Mouse (Mus musculus): ENCODE measurements around the gene Osbpl8. TPM values are rescaled to one million over a fixed set of nuclear protein-coding genes. Genes with fewer than 3 reads are reported as not detected.

Gene Osbpl8
- polyA plus RNA-seq, 1 experiment = 17.1 TPM

DNA sequence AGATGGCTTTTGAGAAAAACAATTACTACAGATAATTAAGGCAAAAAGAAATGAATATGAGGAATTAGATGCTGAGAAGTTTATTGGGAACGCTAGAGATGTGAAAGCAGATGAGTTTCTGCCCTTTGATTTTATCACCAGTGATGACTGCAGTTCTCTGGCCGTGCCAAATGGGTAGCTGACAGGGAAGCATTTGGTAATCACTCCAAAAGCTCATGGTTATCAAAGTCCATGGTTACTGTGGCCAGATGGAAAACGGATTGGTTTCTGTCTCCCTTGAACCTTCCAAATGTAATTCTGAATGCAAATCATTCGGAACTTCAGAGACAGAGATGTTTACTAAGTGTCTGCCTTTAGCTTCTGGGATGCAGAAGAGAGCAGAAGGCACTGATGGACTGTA, 37.1 kb downstream of the Osbpl8 start:
- no peak for TF ChIP-seq POLR2A (IDR thresholded peaks at IDR 0.05; ENCODE audit: low read depth, low read length)
- no peak for TF ChIP-seq CTCF (conservative IDR thresholded peaks at IDR 0.05; ENCODE audit: insufficient read depth, insufficient read length, low read depth, low read length)
- WGBS = 58% methylated on average over 4 of the region's 4 CpGs

DNA sequence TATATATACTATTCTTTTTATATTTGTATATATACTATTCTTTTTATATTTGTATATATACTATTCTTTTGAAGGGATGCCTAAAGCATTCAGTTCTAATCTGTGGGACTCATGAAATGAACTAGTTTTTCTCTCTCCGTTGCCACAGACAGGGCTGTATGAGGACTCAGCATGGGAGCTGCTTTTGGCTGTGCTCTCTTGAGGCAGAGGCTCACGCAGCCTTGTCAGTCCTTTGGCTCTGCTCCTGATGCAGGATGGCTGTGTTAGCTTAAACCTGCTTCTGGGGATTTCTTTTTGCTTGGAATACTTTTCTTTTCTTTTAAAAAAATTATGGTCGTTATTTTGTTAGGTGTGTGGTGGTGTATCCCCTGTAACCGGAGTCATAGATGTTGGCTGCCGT, 39.5 kb downstream of the Osbpl8 start:
- Histone ChIP-seq H3K27ac (ENCODE audit: insufficient read depth, low read depth, low read length) (no peak overlapping the region), H3K36me3 (ENCODE audit: control insufficient read depth, insufficient read depth, low read length) (no peaks in the 10 kb centered on the region), H3K4me1 (ENCODE audit: control insufficient read depth, insufficient read depth, low read length) (peaks cover 19% of the 10 kb centered on the region), H3K4me3 (ENCODE audit: insufficient read depth, low read depth, low read length) (no peak overlapping the region), H3K27me3 (replicated peaks; ENCODE audit: control insufficient read depth, insufficient read depth, low read length) (no peaks in the 10 kb centered on the region)
- no peak for DNase-seq
- TF ChIP-seq CTCF (conservative IDR thresholded peaks at IDR 0.05; ENCODE audit: insufficient read depth, insufficient read length, low read depth, low read length) (no peak), POLR2A (IDR thresholded peaks at IDR 0.05; ENCODE audit: low read depth, low read length) (no peak)
- 76% methylated on average over 5 of the region's 5 CpGs for WGBS

More for the DNA sequence above, 37.1 kb downstream of the Osbpl8 start:
- peak; percentile 61 for DNase-seq
- no peaks in the 10 kb centered on the region for H3K36me3 ChIP-seq (ENCODE audit: control insufficient read depth, insufficient read depth, low read length)
- H3K4me3 ChIP-seq (ENCODE audit: insufficient read depth, low read depth, low read length) = no peak overlapping the region
- no peaks in the 10 kb centered on the region for H3K27me3 ChIP-seq (replicated peaks; ENCODE audit: control insufficient read depth, insufficient read depth, low read length)
- H3K4me1 ChIP-seq (ENCODE audit: control insufficient read depth, insufficient read depth, low read length) = peaks cover 18% of the 10 kb centered on the region
- no peak overlapping the region for H3K27ac ChIP-seq (ENCODE audit: insufficient read depth, low read depth, low read length)

DNA sequence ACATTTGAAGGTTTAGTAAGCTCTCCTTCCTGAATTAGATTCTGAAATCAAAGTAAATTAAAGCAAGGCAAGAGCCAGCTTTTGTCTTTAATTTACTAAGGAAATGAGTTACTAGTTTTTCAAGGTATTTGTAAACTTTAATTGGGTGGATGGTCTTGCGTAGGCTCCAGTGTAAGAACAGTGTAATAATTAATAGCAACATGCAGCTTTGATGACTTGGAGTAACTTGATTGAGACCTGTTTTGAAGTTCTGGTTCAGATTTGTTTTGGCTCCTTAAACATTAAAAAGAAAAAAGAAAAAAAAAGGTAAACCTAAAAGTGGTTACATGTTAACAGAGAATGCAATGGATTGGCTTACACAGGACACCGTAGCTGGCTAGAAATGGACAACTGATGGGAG, 40.9 kb downstream of the Osbpl8 start:
- DNase-seq = peak; percentile 60
- Histone ChIP-seq H3K4me3 (ENCODE audit: insufficient read depth, low read depth, low read length) (no peak overlapping the region), H3K4me1 (ENCODE audit: control insufficient read depth, insufficient read depth, low read length) (peaks cover 15% of the 10 kb centered on the region), H3K27ac (ENCODE audit: insufficient read depth, low read depth, low read length) (no peak overlapping the region), H3K36me3 (ENCODE audit: control insufficient read depth, insufficient read depth, low read length) (no peaks in the 10 kb centered on the region), H3K27me3 (replicated peaks; ENCODE audit: control insufficient read depth, insufficient read depth, low read length) (no peaks in the 10 kb centered on the region)
- 56% methylated on average over 2 of the region's 2 CpGs for WGBS
- no peak for TF ChIP-seq CTCF (conservative IDR thresholded peaks at IDR 0.05; ENCODE audit: insufficient read depth, insufficient read length, low read depth, low read length)
- no peak for TF ChIP-seq POLR2A (IDR thresholded peaks at IDR 0.05; ENCODE audit: low read depth, low read length)

DNA sequence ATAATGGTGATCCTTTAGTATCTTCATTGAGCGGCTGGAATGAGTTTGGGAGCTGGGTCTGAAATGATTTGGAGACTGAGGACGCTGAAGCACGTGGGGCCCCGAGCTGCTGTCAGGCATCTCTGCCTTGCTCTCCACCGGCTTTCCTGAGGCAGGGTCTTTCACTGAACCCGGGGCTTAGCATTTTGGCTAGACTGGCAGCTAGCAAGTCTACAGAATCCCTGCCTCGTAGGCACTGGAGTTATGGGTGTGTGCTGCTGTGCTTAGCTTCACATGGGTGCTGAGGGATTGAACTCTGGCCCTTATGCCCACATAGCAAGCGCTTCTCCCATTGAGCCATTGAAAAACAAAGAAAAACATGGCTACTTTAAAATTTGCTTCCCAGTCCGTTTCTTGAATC, 42.8 kb downstream of the Osbpl8 start:
- DNase-seq = no peak
- peaks cover 11% of the 10 kb centered on the region; the same call in 1 of the 2 replicates for H3K4me1 ChIP-seq (ENCODE audit: control insufficient read depth, insufficient read depth, low read length)
- no peak overlapping the region for H3K4me3 ChIP-seq (ENCODE audit: insufficient read depth, low read depth, low read length)
- no peaks in the 10 kb centered on the region for H3K27me3 ChIP-seq (replicated peaks; ENCODE audit: control insufficient read depth, insufficient read depth, low read length)
- TF ChIP-seq CTCF (conservative IDR thresholded peaks at IDR 0.05; ENCODE audit: insufficient read depth, insufficient read length, low read depth, low read length) (no peak), POLR2A (IDR thresholded peaks at IDR 0.05; ENCODE audit: low read depth, low read length) (no peak)
- H3K36me3 ChIP-seq (ENCODE audit: control insufficient read depth, insufficient read depth, low read length) = no peaks in the 10 kb centered on the region
- WGBS = 75% methylated on average over 9 of the region's 9 CpGs
- no peak overlapping the region for H3K27ac ChIP-seq (ENCODE audit: insufficient read depth, low read depth, low read length)

DNA sequence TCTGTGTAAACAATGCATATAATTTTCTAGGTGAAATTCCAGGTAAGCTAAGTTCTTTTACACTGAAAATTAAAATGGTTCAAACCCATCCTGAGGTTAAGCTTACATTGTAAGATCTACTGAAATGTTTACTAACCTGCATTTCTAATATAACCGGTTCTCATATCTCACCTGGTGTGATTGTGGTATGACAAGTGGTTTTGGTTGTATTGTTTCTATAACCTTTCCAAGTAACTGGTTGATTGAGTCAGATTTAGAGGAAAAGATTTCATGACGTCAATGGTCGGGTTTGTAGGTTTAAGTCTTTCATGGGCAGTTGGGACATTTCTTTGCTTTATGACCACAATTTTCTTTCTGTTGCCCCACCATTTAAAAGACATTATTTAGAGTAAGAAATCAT, 49.5 kb downstream of the Osbpl8 start:
- TF ChIP-seq CTCF (conservative IDR thresholded peaks at IDR 0.05; ENCODE audit: insufficient read depth, insufficient read length, low read depth, low read length) = no peak
- TF ChIP-seq POLR2A (IDR thresholded peaks at IDR 0.05; ENCODE audit: low read depth, low read length) = no peak
- H3K36me3 ChIP-seq (ENCODE audit: control insufficient read depth, insufficient read depth, low read length) = no peaks in the 10 kb centered on the region
- no peak overlapping the region for H3K4me3 ChIP-seq (ENCODE audit: insufficient read depth, low read depth, low read length)
- H3K27ac ChIP-seq (ENCODE audit: insufficient read depth, low read depth, low read length) = no peak overlapping the region
- 85% methylated on average over 3 of the region's 3 CpGs for WGBS
- H3K27me3 ChIP-seq (replicated peaks; ENCODE audit: control insufficient read depth, insufficient read depth, low read length) = no peaks in the 10 kb centered on the region
- H3K4me1 ChIP-seq (ENCODE audit: control insufficient read depth, insufficient read depth, low read length) = 0 out of 2 replicates have a peak, but pooled peaks cover 6% of the 10 kb centered on the region
- no peak for DNase-seq

DNA sequence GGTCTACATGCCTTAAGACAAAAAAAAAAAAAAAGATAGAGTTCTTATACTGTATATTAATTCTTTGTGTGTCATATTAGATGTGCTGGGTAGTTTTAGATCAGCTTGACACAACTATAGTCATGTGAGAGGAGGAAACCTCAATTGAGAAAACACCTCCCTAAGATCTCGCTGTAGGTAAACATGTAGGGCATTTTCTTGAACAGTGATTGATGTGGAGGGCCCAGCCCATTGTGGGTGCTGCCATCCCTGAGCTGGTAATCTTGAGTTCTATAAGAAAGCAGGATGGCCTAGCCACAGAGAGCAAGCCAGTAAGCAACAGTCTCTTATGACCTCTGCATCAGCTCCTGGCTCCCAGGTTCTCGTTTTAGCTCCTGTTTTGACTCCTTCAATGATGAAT, 50.1 kb downstream of the Osbpl8 start:
- H3K4me3 ChIP-seq (ENCODE audit: insufficient read depth, low read depth, low read length) = no peak overlapping the region
- no peak for DNase-seq
- no peak overlapping the region for H3K27ac ChIP-seq (ENCODE audit: insufficient read depth, low read depth, low read length)
- 0 out of 2 replicates have a peak, but pooled peaks cover 6% of the 10 kb centered on the region for H3K4me1 ChIP-seq (ENCODE audit: control insufficient read depth, insufficient read depth, low read length)
- H3K27me3 ChIP-seq (replicated peaks; ENCODE audit: control insufficient read depth, insufficient read depth, low read length) = no peaks in the 10 kb centered on the region
- 61% methylated on average over 2 of the region's 2 CpGs for WGBS
- TF ChIP-seq POLR2A (IDR thresholded peaks at IDR 0.05; ENCODE audit: low read depth, low read length) (no peak), CTCF (conservative IDR thresholded peaks at IDR 0.05; ENCODE audit: insufficient read depth, insufficient read length, low read depth, low read length) (no peak)
- no peaks in the 10 kb centered on the region for H3K36me3 ChIP-seq (ENCODE audit: control insufficient read depth, insufficient read depth, low read length)

DNA sequence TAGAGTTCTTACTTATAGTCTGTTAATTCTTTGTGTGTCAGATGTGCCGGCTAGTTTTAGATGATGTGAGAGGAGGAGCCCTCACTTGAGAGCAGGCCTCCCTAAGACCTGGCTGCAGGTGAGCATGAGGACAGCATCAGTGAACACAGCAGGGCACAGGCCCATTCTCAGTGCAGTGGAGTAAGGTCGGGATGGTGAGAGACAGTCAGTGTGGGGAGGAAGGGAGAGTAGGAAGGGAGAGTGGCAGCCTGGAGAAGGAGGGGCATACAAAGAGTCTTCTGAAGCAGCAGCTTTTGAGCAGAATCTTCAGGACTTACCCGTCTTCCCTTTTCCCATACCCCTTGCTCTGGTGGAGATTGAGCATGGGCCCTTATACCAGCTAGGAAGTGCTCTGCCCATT, 51.0 kb downstream of the Osbpl8 start:
- 77% methylated on average over 3 of the region's 3 CpGs for WGBS
- 0 out of 2 replicates have a peak, but pooled peaks cover 5% of the 10 kb centered on the region for H3K4me1 ChIP-seq (ENCODE audit: control insufficient read depth, insufficient read depth, low read length)
- DNase-seq = no peak
- H3K27ac ChIP-seq (ENCODE audit: insufficient read depth, low read depth, low read length) = no peak overlapping the region
- no peak overlapping the region for H3K4me3 ChIP-seq (ENCODE audit: insufficient read depth, low read depth, low read length)
- no peaks in the 10 kb centered on the region for H3K27me3 ChIP-seq (replicated peaks; ENCODE audit: control insufficient read depth, insufficient read depth, low read length)
- H3K36me3 ChIP-seq (ENCODE audit: control insufficient read depth, insufficient read depth, low read length) = no peaks in the 10 kb centered on the region
- TF ChIP-seq POLR2A (IDR thresholded peaks at IDR 0.05; ENCODE audit: low read depth, low read length) (no peak), CTCF (conservative IDR thresholded peaks at IDR 0.05; ENCODE audit: insufficient read depth, insufficient read length, low read depth, low read length) (no peak)
